Mouse (Mus musculus) left cerebral cortex, adult 8-10 months (tissue): Measurements from ENCODE around the gene Pde10a. TPM values are rescaled to one million over a fixed set of nuclear protein-coding genes. Genes with fewer than 3 reads are reported as not detected.

Experiments
- DNase-seq, 2 experiments: peaks; one replicate each; pipeline ENCODE4 v3.0.0; 2022; ENCODE audit warnings: low spot score in 2 of 2
- total RNA-seq, 4 experiments: library from RNA; stranded (reverse); gene quantifications; 2 replicates each; pipeline ENCODE4 v1.2.4; 2022

Pde10a gene
- total RNA-seq, 4 experiments from 2014 or later: 174 to 238 (median 211) TPM

DNA sequence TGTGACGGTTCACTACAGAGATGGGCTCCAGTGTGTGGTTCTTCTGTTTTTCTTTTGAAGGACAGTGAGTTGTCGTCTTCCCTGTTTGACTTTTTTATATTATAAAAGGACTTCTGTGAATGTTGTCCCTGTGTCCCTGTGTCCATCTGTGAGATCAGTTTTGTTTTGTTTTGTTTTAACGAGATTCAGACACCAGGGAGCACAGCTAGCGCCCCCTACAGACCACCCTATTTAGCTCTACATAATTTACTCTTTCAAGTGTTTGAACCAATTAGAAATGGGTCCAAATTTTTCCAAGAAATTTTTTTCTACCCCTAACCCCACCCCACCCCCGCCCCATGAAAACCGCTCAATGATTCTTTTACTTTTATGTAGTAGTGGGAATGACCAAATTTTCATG, 205.9 kb downstream of the Pde10a start:
- DNase-seq: no peak

GRCm38 (mm10) chr17:8736259-8736658, 211.1 kb downstream of the Pde10a start:
- DNase-seq: no peak

DNA sequence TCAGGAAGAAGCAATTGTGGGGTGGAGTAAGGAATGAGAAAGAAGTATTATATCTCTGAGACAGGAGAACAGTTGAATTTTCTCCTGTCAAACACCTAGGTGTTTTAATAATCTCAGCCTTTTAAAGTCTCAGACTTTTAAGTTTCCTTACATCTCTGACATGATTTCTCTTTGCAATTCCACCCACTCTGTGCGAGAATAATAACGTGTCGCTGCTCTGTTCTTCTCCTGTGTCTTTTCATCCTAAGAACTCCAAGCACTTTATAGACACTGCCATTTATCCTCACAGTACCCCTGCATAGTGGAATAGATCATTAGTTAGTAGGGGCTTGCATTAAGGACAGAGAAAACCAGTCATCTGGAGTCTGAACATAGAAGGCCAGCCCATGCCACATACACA, 217.6 kb downstream of the Pde10a start:
- DNase-seq: no peak

DNA sequence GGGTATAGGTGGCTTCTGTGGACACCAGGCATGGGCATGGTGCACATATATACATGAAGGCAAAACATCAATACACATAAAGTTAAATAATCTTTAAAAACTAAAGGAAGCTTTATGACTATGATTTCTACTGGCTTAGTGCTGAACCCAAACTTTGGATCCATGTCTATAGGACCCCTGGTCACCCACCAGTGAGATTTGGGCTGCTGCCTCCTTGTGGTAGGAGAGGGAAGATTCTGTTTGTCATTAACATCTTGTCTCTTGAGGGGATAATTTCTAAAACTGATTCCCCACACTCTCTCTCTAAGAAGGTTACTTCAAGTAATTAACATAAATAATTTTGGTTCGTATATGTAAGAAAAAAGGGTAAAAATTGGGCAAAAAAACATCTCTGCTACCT, 220.2 kb downstream of the Pde10a start:
- DNase-seq: no peak

GRCm38 (mm10) chr17:8749426-8749825, 224.3 kb downstream of the Pde10a start:
- DNase-seq: no peak

- no peak for DNase-seq
Observed at GRCm38 (mm10) chr17:8757576-8757975, 232.4 kb downstream of the Pde10a start.

DNA sequence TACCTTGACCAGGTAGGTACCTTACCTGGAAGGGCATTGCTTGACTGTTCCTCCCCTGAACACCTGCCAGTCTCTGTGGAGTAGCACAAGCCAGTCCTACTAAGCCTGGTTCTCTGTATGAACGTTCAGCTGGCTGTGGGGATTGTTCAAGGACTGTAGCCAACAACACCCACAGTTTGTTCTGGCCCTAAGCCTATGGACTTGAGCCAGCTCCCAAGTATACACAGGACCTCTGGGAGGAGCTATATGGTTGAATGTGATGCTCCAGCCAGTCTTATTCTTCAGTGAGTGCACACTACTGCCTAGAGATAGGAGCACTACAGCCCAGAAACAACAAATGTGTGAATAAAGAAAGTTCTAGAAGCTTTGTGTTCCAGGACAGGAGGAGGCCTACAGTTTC, 238.1 kb downstream of the Pde10a start:
- no peak for DNase-seq

GRCm38 (mm10) chr17:8765987-8766576, 240.9 kb downstream of the Pde10a start:
- DNase-seq: no peak

DNA sequence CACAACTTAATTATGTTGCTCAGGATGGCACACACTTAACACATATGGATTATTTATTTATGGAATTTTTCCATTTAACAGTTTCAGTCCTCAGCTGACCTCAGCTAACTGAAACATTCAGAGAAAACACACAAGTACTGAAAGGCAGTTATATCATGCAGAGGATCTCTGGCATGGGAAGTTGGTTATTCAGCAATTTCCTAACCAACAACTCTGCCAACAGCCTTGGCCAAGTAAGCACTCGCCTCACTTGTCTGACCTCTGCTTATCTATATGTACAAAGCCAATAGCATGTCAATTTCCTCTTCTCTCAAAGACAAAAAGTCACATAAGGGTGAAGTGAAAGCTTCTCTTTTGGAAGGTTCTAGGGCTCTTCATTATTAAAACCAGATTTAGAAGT, 244.0 kb downstream of the Pde10a start:
- DNase-seq: no peak

DNA sequence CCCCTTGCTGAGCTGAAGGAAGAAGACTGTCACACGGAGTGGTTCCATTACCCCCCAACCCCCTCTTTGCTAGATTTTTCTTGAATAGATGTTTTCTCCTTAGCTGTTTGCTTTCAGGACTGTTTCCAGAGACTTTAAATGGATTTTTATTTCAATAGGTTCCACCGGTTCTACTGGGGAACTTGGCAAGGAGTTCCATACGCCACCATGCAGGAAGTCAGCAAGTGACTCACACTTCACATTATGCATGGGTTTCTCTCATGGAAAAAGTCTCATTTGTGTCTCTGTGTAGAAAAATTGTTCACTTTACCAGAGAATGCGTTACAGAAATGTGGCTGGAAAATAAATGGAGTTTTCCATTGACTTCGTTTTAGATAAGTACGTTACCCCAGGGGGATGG, 248.2 kb downstream of the Pde10a start:
- DNase-seq: no peak

- DNase-seq: no peak
Observed at GRCm38 (mm10) chr17:8774301-8774700, 249.1 kb downstream of the Pde10a start.

GRCm38 (mm10) chr17:8775571-8776161, 250.5 kb downstream of the Pde10a start:
- no peak for DNase-seq

GRCm38 (mm10) chr17:8777710-8778109, 252.5 kb downstream of the Pde10a start:
- peak in 1 of 2 experiments; percentile 70 for DNase-seq

DNA sequence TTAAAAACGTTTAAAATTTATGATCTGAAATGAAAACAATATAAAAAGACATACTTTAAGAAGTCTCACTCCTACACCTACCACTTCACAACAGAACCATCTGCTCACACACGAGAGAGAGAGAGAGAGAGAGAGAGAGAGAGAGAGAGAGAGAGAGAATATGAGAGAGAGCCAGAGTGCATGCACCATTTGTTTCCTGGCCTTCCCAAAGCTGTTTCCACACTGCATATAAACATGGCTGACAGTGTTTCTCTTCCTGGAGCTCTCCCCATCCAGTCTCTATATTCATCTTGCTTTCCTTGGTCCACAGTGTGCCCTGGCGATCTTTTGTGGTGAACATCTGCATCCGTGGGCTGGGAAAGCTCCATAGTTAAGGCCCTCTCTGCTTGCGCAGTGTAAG, 253.7 kb downstream of the Pde10a start:
- no peak for DNase-seq

GRCm38 (mm10) chr17:8780484-8780883, 255.3 kb downstream of the Pde10a start:
- DNase-seq: no peak

DNA sequence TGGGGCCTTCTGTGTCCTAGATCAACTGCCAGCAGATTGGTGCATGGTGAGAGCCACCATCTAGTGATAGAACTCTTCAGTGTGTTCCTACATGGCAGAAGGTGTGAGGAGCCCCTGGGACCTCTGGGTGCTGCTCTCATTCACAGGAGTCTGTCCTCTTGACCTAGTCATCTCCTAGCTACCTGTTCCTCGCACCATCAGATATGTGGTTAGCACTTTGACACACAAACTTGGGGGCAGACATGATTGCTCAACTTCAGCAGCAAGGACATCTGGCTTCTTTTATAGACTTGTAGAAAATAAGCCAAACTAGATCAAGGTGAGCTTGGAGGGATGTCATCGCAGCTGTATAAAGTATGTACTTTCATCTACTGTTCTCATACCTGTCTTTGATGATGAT, 255.9 kb downstream of the Pde10a start:
- DNase-seq: no peak

DNA sequence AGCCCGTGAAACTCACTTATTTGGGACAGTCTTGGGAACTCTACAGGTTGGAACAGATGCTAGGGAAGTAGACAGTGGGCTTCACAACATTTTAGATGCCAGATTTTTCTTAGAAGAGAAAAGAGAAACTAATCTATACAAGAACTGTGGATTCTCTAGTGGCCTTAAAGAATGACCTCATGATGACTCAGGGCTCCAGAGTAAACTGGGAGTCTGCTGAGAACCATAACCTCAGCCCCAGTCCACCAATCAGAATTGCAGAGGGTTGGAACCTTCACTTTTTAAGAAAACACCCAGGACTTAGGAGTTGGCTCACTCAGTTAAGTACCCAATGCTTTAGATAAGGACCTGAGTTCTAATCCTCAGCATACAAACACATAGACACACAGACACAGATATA, 256.4 kb downstream of the Pde10a start:
- DNase-seq: no peak

GRCm38 (mm10) chr17:8785908-8786307, 260.7 kb downstream of the Pde10a start:
- peak in 1 of 2 experiments; percentile 81 for DNase-seq

DNA sequence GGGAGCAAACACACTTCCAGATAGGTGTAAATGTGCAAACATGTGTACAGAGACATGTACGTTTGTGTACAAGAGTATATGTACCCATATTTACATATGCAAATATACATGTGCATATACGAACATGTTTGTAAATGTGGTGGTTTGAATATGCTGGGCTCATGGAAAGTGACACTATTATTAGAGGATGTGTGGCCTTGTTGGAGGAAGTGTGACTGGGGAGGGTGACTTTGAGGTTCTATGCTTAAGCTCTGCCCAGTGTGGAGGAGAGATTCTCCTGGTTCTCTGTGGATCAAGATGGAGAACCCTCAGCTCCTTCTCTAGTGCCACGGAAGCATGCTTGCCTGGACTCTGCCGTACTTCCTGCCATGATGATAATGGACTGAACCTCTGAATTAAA, 261.3 kb downstream of the Pde10a start:
- no peak for DNase-seq

DNA sequence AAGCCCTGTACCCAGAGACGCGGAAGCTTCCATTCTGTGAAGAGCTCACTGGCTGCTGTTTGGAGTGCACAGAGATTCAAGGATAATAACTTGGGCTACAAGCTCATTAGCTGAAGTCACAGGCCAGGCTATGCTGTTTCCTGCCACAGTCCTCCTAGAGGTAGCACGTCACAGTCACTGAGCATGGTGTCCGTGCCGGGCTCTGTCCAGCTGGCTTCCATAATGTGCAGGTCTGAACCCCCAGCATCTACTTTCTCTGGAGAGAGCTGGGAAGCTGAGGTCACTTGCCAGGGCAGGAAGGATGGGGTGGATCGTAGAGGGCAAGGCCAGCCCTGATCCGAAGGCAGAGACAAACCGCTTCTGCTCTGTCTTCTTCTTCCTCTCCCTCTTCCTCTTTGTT, 262.6 kb downstream of the Pde10a start:
- no peak for DNase-seq

GRCm38 (mm10) chr17:8791561-8791960, 266.4 kb downstream of the Pde10a start:
- DNase-seq: no peak

DNA sequence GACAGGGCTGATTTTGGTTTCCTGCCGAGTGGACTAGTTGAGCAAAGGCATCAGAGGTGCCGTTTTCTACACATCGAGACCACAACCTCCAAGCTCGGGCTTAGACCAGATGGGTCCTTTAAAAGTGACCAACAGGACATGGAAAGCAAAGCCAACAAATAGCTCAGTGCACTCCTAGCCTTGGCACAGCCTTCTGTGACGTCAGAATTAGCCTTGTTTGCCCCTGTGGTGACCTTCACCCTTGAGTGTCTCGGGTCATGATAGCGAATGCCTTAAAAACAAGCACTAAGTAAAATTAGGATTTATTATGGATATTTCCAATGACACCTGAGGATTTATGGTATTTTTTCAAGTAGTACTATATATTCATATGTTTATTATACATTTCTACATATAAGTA, 267.4 kb downstream of the Pde10a start:
- no peak for DNase-seq

DNA sequence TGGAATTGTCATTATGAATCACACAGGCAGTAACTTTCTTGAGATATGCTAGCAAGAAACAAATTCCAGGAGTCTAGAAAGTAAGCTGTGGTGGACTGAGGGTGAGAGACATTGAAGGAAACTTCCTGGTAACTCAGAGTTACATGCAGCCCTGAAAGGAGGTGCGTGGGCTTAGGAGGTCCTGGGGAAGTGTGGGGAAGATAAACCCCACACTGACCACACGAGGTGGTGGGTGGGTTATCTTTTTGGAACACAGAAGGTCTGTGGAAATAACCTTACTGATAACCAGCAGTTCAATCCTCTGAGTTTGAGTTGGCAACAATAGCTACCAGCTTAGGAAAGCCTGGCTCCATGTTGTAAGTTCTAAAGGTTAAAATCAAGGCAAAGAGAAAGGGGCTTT, 272.5 kb downstream of the Pde10a start:
- DNase-seq: no peak
